Mouse (Mus musculus): Measurements from ENCODE around the gene Calm1.

DNA sequence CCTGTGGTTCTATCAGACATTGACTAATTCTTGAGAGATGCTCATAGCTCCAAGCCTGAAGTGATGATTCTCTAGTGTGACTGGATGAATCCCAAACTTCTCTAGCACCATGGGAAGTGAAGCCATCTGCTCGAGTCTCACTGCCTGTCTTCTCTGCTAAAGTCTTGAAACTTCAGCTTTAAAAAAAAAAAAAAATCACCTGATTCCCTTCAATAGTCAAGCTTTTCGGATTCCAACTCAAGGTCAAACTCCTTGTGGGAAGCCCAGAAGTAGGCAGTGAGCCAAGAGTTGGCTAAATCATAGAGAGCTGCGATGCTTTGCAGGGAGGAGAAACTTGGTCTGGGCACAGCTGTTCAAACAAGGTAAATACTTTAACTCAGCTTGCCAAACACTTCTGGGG is 15.5 kb downstream of the Calm1 start:
- no peak for TF ChIP-seq CTCF (IDR thresholded peaks at IDR 0.05; ENCODE audit: extremely low read depth, insufficient read length, insufficient replicate concordance, low read depth, low read length)
- TF ChIP-seq POLR2A (IDR thresholded peaks at IDR 0.05; ENCODE audit: low read depth, low read length), result no peak
